Mouse (Mus musculus) macrophage (primary cell): Measurements from ENCODE around the gene Acvrl1. TPM values are rescaled to one million over a fixed set of nuclear protein-coding genes. Genes with fewer than 3 reads are reported as not detected.
A peak's percentile ranks its signal among the peaks of the same experiment; 100 is the strongest.

Experiments used
- H3K27ac ChIP-seq: fragments of 350-480 bp; formaldehyde crosslinking; 2 replicates; pipeline ENCODE4 v1.9.0; 2021
- H3K36me3 ChIP-seq: fragments of 350-480 bp; formaldehyde crosslinking; 2 replicates; pipeline ENCODE4 v1.9.0; 2021; ENCODE audit errors: inconsistent target
- H3K4me3 ChIP-seq: fragments of 350-480 bp; formaldehyde crosslinking; 2 replicates; pipeline ENCODE4 v1.9.0; 2021; ENCODE audit errors: inconsistent target
- H3K79me2 ChIP-seq: fragments of 350-480 bp; formaldehyde crosslinking; 2 replicates; pipeline ENCODE4 v1.9.0; 2021; ENCODE audit errors: inconsistent target
- WGBS: methylation state at CpG from one replicate; pipeline ENCODE4 v1.1.7; 2026; ENCODE audit warnings: inconsistent platforms; ENCODE audit not compliant: missing documents; 5-methylcytosine and 5-hydroxymethylcytosine counted together
- polyA plus RNA-seq: library from polyadenylated mRNA; stranded (reverse); fragments of 250-400 nt; gene quantifications from 3 replicates; pipeline ENCODE4 v1.2.4, GENCODE M21; 2018; ENCODE audit warnings: inconsistent platforms

The Acvrl1 gene
- polyA plus RNA-seq, 1 experiment from 2014 or later: 8.7 TPM

DNA sequence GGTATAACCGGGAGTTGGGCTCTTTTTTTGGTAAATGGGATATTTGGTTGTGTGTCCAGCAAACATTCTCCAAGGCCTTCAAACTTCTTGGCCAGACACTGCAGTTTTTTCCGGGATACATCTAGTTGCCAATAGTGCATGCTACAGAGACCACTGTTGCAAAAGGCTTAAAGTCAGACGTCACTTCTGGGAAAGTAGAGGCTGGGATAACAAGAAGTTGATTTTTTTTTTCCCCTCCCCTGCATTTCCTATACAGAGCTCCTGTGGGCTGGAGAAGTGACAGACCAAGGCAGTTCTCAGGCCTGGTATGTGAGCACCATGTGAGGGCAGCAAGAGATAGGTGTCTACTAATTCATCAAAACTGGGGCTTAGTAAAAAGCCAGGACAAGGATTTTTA, 48.0 kb downstream of the Acvrl1 start:
- Histone ChIP-seq H3K36me3 (no peaks in the 10 kb centered on the region), H3K79me2 (peaks cover 71% of the 10 kb centered on the region), H3K27ac (no peak overlapping the region), H3K4me3 (no peak overlapping the region)
- WGBS: 28% methylated on average over 3 of the region's 3 CpGs

DNA sequence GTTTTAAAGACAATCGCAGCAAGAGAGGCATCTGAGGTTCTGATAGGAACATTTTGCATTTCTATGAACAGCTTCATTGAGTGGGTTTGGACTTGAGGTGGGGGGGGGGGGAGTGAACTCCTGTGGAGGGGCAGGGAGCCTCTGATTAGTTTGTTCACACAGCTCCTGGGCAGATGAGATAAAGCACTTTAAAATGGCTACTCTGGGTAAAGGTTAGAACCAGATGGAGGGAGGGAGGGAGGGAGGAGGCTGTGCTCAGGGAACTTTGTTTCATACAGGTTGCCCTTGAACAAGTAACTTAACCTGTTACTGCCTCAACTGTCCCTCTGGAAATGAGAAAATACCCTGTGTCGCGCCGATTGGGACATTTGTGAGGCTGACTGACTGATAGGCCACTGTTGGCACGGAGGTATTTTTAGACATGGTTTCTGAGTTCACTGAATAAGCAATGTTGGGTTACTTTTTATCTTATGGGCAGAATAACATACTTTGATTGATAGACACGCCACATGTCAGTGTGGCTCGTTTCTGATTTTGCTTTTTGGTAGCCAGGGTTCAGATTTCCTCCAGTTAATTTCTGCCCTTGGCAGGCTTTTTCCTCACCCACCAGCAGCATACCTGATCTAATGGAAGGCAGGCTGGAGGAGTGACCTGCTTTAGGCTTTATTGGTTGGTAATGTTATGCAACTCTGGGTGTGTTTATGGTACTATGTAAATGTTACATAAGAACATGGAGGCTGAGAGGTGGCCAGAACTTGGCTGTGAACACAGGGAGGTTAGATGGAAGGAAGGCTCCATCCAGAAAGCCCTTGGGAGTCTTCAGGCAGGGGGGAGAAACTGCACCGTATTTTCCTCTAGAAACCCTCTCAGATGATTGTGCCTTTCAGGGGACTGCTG, 48.7 kb downstream of the Acvrl1 start:
- WGBS: 60% methylated on average over 8 of the region's 8 CpGs
- Histone ChIP-seq H3K36me3 (no peaks in the 10 kb centered on the region), H3K27ac (no peak overlapping the region), H3K79me2 (peaks cover 78% of the 10 kb centered on the region), H3K4me3 (no peak overlapping the region)

GRCm38 (mm10) chr15:101180363-101181105, 52.2 kb downstream of the Acvrl1 start:
- 64% methylated on average over 15 of the region's 15 CpGs for WGBS

DNA sequence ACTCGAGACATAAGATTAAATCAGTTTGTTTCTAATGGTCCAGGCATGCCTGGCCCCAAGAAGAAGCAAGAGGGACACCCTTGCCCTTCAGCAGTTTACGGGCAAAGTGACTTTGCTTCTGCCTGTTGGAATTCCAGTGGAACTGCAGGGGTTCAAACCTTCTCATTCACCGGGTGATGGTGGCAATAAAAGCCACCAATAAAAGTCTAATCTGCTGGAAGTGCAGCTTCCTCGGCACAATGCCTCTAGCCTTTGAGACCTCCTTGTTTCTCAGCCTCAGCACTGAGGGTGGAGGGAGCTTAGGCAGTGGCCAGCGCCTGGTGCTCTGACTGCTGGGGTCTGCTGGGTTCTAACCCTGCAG, 52.8 kb downstream of the Acvrl1 start:
- Histone ChIP-seq H3K36me3 (no peaks in the 10 kb centered on the region), H3K27ac (no peak overlapping the region), H3K79me2 (peaks cover 100% of the 10 kb centered on the region), H3K4me3 (no peak overlapping the region)
- WGBS: 81% methylated on average over 5 of the region's 5 CpGs

More at GRCm38 (mm10) chr15:101180363-101181105, 52.2 kb downstream of the Acvrl1 start:
- Histone ChIP-seq H3K27ac (no peak overlapping the region), H3K4me3 (no peak overlapping the region), H3K36me3 (no peaks in the 10 kb centered on the region), H3K79me2 (peaks cover 100% of the 10 kb centered on the region)

DNA sequence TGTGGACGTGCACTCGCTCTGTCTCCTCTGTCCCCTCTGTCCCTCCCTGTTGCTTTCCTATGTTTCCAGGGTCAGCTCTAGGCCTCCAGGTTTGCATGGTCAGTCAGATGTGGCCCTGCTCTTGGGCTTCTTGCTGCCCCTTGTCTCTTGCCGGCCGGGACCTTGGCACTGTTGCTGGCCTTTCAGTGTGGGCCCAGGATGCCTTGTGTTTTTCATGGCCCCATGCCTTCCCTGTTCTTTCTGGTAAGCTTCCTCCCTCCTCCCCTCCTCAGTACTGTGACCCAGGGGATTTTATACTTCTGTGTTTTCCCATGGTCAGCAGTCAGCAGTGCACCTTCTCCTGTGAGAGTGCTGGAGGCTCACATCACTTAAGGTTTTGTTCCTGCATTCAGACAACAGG, 53.2 kb downstream of the Acvrl1 start:
- whole genome bisulfite sequencing: 98% methylated on average over 4 of the region's 4 CpGs
- peaks cover 100% of the 10 kb centered on the region for H3K79me2 ChIP-seq
- no peak overlapping the region for H3K27ac ChIP-seq
- no peaks in the 10 kb centered on the region for H3K36me3 ChIP-seq
- no peak overlapping the region for H3K4me3 ChIP-seq

DNA sequence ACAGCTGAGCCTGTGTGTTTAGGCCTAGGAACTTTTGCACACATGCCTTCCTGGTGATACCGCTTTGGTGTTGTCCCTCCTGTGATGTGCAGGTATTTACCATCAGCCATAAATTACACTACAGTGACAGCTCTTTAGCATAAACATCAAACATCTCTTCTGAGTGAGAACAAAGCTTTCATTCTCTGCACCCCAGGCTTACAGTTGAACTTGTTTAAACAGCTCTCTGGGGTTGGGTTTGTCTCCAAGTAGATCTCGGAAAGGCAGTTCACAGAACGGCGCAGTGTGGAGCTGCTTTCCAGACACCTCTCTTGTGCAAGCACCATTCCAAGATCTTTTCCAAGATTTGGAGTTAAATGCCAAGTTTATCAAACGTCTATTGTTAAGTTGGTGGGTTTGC, 54.4 kb downstream of the Acvrl1 start:
- Histone ChIP-seq H3K79me2 (peaks cover 90% of the 10 kb centered on the region), H3K4me3 (no peak overlapping the region), H3K27ac (no peak overlapping the region), H3K36me3 (no peaks in the 10 kb centered on the region)
- 92% methylated on average over 4 of the region's 5 CpGs for WGBS

DNA sequence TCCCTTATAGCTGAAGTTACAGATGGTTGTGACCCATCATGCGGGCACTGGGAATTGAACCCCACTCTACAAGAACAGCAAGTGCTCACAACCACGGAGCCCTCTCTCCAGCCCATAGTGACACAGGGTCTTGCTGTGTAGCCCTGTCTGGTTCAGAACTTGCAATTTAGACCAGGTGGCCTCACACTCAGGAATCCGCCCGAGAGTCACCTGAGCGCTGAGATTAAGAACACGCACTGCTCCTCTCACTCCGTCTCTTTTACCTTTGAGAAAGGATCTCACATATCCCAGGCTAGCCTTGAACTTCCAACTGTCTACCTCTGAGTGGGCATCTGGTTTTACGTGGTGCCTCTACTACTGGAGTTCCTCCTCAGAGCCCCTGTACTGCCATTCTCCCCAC, 56.0 kb downstream of the Acvrl1 start:
- Histone ChIP-seq H3K27ac (no peak overlapping the region), H3K36me3 (no peaks in the 10 kb centered on the region), H3K79me2 (peaks cover 86% of the 10 kb centered on the region), H3K4me3 (no peak overlapping the region)
- WGBS: 96% methylated on average over 8 of the region's 8 CpGs

- Histone ChIP-seq H3K4me3 (no peak overlapping the region), H3K27ac (no peak overlapping the region), H3K79me2 (peaks cover 85% of the 10 kb centered on the region), H3K36me3 (no peaks in the 10 kb centered on the region)
- 91% methylated on average over 3 of the region's 3 CpGs for WGBS
Measured at GRCm38 (mm10) chr15:101185549-101185948, 57.2 kb downstream of the Acvrl1 start.

DNA sequence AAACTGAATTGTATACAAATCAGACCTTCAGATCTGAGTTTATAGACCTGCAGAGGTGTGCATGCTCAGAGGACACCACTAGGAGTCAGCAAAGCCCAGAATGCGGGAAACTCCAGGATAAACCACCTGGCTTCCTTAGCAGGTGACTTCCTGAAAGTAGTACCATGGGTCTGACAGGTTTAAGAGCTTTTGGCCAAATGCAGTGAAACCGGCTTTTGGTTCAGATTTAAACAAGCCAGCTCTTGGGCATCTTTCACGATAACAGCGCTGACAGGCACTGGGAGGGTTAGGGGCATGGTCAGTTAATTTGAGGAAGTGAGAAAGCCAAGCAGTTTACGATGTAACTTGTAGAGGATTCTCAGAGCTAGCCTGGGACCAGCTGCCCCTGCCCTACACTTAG, 59.6 kb downstream of the Acvrl1 start:
- no peaks in the 10 kb centered on the region for H3K36me3 ChIP-seq
- no peak overlapping the region for H3K27ac ChIP-seq
- peaks cover 73% of the 10 kb centered on the region for H3K79me2 ChIP-seq
- no peak overlapping the region for H3K4me3 ChIP-seq
- WGBS: 13% methylated on average over 5 of the region's 5 CpGs

DNA sequence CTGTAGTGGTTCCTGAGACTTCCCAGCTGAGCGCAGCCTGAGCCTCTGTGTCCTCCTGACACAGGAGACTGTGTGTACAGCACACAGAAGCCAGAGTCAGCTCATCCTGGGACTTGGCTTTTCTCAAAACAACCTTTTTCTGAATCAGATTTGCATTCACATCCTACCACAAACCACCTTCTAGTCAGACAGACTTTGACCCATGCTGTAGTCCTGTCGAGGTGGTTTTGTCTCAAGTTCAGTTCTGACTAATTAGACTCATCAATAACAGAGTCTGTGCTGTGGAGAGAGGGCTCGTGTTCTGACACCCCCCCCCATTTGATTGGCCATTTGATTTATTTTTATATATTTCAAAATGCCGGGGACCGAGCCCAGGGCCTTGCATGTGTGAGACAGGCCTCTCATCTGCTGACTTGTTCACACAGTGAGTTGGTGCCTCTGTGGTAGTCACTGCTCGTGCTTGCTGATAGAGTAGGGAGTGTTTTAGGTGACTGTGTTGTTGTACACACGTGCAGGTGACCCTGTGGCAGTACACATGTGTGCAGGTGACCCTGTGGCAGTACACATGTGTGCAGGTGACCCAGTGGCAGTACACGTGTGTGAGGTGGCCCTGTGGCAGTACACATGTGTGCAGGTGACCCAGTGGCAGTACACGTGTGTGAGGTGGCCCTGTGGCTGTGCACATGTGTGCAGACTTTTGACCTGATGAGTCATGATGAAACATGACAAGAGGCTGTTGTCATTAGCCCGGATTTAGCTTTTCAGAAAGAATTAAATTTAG, 61.8 kb downstream of the Acvrl1 start:
- no peak overlapping the region for H3K4me3 ChIP-seq
- WGBS: 73% methylated on average over 10 of the region's 10 CpGs
- H3K27ac ChIP-seq: peak overlapping the region; percentile 96
- peaks cover 13% of the 10 kb centered on the region; the same call in 1 of the 2 replicates for H3K36me3 ChIP-seq
- peaks cover 64% of the 10 kb centered on the region for H3K79me2 ChIP-seq

- H3K27ac ChIP-seq: peak overlapping the region; percentile 96
- 9% methylated on average over 5 of the region's 5 CpGs for WGBS
- no peak overlapping the region for H3K4me3 ChIP-seq
- peaks cover 16% of the 10 kb centered on the region; the same call in 1 of the 2 replicates for H3K36me3 ChIP-seq
- H3K79me2 ChIP-seq: peaks cover 58% of the 10 kb centered on the region
Measured at GRCm38 (mm10) chr15:101190762-101191150, 62.4 kb downstream of the Acvrl1 start.

DNA sequence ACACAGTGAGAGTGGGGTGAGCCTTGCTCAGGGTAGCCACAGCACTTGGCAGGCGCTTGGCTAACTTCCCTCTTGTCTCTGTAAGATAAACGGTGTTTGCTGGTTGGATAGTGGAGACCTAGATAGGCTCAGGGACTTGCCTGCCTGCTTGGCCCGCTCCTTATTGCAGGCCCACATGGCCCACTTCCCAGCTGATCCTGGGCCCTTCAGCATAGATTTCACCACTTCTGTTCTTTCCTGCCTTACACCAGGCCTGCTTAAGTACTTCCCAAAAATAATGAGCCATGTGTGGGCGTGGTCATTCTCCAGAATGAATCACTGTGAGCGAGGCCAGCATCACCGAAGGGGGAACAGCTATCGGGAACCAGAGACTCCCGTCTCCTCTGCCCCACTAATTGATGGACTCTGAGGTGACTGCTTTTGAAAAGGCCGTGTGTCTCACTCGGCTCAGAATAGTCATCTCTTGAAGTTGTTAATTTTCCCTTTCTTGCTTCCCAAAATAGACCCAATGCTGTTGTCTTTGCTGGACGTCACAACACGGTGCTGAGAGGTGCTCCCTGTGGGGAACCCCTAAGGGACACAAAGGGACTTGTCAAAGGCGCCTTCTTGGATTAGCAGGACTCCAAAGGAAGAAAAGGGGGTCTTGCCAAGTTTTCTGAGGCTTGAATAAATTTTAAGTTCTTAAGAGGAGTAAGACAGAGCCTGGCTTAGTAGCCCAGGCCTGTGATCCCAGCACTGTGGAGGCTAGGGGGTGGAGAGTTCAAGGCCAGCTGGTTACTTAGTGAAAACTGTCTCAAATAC, 63.3 kb downstream of the Acvrl1 start:
- H3K79me2 ChIP-seq: peaks cover 49% of the 10 kb centered on the region
- 24% methylated on average over 13 of the region's 13 CpGs for WGBS
- H3K27ac ChIP-seq: peak overlapping the region; percentile 96
- peaks cover 16% of the 10 kb centered on the region; the same call in 1 of the 2 replicates for H3K36me3 ChIP-seq
- no peak overlapping the region for H3K4me3 ChIP-seq

DNA sequence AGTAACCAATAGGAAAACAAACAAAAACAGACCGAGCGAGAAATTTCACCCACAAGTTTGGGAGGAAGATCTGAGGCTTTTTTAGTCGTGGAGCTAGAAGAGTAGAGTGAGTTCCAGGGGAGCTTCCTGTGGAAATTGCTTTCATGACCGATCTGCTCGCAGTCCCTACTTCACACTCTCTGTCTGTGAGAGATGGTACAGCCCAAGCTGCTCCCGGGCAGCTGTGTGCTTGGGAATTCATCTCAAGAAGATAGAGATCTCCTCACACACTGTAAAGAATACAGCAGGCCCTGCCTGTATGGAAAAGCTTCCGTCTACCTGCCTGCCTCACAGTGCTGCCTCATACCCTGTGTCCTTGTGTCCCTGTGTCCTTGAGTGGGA, 63.9 kb downstream of the Acvrl1 start:
- Histone ChIP-seq H3K79me2 (peaks cover 49% of the 10 kb centered on the region), H3K4me3 (no peak overlapping the region), H3K27ac (peak overlapping the region; percentile 96), H3K36me3 (peaks cover 16% of the 10 kb centered on the region; the same call in 1 of the 2 replicates)
- 86% methylated on average over 7 of the region's 7 CpGs for WGBS

- no peak overlapping the region for H3K4me3 ChIP-seq
Measured at GRCm38 (mm10) chr15:101192651-101193050, 64.3 kb downstream of the Acvrl1 start.

More at GRCm38 (mm10) chr15:101192651-101193050, 64.3 kb downstream of the Acvrl1 start:
- Histone ChIP-seq H3K79me2 (peaks cover 49% of the 10 kb centered on the region), H3K27ac (no peak overlapping the region), H3K36me3 (peaks cover 16% of the 10 kb centered on the region; the same call in 1 of the 2 replicates)
- 91% methylated on average over 7 of the region's 7 CpGs for WGBS
